Mouse (Mus musculus): ENCODE results near the gene Ube2e1.

Ube2e1 gene

GRCm38 (mm10) chr14:18331693-18332131, at the start of gene Ube2e1:
Gene Ube2e1, minus strand, starts transcription at chr14:18331859.
- in situ Hi-C loops (cut with MboI, MseI) = no loop called here

DNA sequence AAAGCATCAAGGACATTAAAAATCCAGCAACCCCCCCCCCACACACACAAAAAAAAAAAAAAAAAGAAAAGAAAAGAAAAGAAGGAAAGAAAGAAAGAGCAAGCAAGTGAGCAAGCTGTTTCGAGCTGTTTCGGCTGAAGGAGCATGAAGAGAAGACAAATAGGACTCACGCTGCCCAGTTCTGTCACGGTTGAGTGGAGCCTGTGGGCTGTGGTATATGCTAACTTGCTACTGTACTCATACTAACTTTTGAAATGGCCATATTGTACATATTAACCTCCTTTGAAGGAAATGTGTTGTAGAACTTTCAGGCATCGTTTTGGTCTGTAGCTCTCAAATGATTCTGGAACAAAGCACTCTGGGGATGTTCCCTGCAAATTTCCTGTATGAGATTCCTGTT, 48.2 kb upstream of the Ube2e1 start:
- in situ Hi-C loops (cut with MboI, MseI) = no loop called here

GRCm38 (mm10) chr14:18377944-18378575, 46.4 kb upstream of the Ube2e1 start:
- in situ Hi-C loops (cut with MboI, MseI) = no loop called here

GRCm38 (mm10) chr14:18376206-18376605, 44.5 kb upstream of the Ube2e1 start:
- in situ Hi-C loops (cut with MboI, MseI) = no loop called here

DNA sequence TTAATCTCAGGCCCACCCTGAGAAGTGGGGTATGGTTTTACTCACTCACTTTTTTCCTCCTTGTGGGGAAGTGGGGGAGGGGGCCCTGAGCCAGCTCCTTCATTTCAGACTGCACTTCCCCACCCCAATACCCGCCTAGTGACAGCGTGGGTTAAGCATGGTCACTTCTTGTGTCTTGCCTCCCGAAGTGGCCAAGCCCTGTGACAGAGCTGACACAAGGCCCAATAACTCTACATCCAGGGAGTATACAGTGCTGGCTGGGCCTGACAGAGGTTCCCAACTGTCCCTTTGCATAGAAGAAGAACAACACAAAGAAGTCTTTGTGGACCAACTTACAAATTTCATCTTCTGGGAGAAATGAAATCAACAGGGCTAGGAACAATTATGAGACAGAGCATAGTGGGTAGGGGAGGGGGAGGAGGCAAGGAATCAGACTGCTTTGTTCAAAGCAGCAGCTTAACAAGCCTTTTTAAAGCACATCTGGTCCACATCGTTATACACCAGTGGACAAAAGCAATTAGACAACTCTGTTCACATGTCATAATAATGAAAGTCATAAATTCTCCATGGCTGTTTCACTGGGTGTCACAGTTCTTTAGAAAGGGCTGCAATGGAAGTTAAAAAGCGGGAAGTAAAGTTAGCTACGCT, 42.2 kb upstream of the Ube2e1 start:
- in situ Hi-C loops (cut with MboI, MseI) = no loop called here

GRCm38 (mm10) chr14:18372761-18373610, 41.3 kb upstream of the Ube2e1 start:
- in situ Hi-C loops (cut with MboI, MseI) = no loop called here

- in situ Hi-C loops (cut with MboI, MseI) = no loop called here
Measured at GRCm38 (mm10) chr14:18369031-18369430, 37.4 kb upstream of the Ube2e1 start.

DNA sequence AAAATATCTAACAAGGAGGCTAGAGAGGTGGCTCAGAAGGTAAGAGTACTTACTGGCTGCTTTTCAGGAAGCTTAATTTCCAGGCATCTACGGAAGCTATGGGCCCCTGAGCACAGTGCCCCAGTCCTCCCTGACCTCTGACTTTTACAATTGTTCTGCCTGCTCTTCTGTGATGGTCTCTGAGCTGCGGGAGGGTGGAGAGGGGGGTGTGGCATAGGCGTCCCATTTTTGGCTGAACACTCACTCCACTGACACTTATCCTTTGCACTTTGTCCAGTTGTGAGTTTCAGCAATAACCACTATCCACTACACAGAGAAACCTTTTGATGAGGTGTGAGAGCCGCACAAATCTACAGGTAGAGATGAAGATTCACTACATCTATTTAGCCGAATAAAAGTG, 35.4 kb upstream of the Ube2e1 start:
- in situ Hi-C loops (cut with MboI, MseI) = no loop called here

GRCm38 (mm10) chr14:18364321-18364720, 32.7 kb upstream of the Ube2e1 start:
- in situ Hi-C loops (cut with MboI, MseI) = no loop called here

GRCm38 (mm10) chr14:18356442-18356841, 24.8 kb upstream of the Ube2e1 start:
- in situ Hi-C loops (cut with MboI, MseI) = no loop called here

DNA sequence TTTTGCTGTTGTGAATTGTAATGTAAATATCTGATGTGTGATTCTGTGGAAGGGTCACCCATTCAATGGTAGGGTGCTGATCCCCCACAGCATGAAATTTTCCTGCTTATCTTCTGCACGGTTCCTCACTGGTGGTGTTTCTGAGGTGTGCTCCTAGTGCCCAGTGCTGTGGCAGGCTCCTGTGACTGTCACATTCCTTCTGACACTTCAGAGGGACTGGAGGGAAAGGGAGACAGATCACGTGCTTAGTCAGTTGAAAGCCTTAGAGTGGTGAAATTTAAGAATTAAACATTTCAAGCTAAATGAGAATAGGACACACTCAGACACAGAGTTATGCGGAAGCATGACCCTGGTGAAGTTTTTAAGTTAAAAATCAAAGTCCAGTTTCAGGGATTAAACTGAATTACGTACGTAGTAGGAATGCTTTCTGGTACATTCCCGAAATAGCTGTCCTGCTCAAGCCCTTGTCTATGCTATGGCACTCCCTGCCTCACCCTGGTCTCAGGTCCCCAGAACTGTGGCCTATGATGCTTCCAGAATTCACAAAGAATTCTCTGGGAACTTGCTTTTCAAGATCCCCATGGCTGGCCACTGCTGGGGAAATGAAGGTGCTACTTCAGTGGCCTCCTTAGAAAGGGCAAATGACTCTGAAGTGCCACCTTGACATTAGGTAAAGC, 24.0 kb upstream of the Ube2e1 start:
- in situ Hi-C loops (cut with MboI, MseI) = no loop called here

DNA sequence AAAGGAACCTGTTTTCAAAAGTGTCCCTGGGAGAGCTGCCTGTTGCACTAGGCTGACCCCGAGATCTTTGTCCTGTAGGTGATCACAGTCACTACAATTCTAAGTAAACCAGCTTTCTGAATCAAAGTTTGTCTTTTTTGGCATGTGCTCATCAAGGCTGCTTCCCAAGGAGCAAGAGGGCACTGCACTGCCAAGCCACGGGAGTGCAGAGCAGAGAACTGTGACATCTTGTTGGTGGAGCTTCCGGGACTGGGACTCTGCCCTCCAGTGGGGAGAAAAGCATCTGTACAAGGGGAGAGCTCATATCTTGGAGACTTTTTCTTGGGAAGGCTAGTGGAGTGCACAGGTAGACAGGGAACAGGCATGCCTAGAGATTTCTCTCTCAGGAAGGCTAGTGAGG, 21.9 kb upstream of the Ube2e1 start:
- in situ Hi-C loops (cut with MboI, MseI) = no loop called here

GRCm38 (mm10) chr14:18352934-18353333, 21.3 kb upstream of the Ube2e1 start:
- in situ Hi-C loops (cut with MboI, MseI) = no loop called here

- in situ Hi-C loops (cut with MboI, MseI) = no loop called here
Measured at GRCm38 (mm10) chr14:18350680-18351079, 19.0 kb upstream of the Ube2e1 start.

GRCm38 (mm10) chr14:18349871-18350270, 18.2 kb upstream of the Ube2e1 start:
- in situ Hi-C loops (cut with MboI, MseI) = no loop called here

GRCm38 (mm10) chr14:18343589-18343988, 11.9 kb upstream of the Ube2e1 start:
- in situ Hi-C loops (cut with MboI, MseI) = no loop called here

- in situ Hi-C loops (cut with MboI, MseI) = no loop called here
Measured at GRCm38 (mm10) chr14:18342749-18343148, 11.1 kb upstream of the Ube2e1 start.

DNA sequence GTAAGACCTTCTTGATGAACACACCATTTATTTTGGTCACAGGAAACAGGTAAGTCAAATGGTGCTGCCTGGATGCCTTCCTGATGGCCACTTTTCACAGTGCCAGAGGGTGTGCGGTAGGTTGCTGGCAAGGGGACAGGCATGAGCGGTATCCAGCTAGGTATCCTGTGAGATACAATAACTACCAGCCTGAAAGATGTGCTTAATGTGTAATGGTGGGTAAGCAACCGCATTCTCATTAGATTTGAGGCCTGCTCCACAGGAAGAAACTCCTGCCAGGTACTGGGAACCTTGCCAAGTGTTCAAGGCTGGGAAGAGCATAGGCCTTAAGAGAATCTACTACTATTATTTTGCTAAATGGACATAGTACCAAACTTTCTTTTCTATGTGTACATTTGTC, 9.4 kb upstream of the Ube2e1 start:
- in situ Hi-C loops (cut with MboI, MseI) = no loop called here

GRCm38 (mm10) chr14:18336106-18336505, 4.4 kb upstream of the Ube2e1 start:
- in situ Hi-C loops (cut with MboI, MseI) = no loop called here

DNA sequence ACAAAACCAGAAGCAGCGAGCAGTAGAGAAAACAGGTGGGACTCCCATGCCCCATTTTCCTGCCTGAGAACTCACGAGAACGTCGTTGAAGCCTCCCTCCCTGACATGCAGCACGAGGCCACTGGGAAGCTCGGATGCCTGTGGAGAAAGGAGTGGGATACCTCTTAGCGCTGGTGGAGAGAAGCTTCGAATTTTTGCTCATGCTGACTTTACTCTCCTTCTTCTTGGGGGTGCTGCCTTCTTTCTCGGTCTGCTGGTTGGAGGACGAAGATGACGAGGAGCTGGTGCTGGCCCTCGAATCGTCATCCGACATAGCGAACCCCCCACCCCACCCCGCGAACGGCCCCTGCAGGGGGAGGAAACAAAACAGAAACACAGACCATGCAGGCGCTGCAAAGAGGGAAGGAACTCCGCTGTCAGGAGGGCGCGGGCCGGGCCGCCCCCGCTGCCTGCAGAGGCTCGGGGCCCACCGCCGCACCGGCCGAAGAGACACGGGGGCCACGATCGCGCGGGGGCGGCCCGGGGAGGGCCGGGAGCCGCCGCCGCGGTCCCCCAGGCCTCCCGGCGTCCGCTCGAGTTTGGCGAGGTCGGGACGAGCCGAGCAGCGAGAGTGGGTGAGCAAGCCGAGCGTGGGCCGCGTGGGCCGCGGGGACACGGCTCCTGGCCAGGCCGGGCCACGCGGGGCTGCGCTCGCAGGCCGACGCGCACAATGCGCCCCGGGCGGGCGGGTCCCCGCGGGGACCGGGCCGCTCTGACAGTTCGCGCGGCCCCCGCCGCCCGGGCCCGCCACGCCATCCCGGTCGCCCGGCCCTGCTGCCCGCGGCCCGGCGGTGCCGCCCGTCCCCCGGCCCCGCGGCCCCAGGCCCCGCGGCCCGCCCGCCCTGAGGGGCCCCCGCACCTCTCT, 618 bp downstream of the Ube2e1 start:
- in situ Hi-C loops (cut with MboI, MseI) = no loop called here
